Mouse (Mus musculus): ENCODE measurements around the gene Phldb3. TPM values are rescaled to one million over a fixed set of nuclear protein-coding genes. Genes with fewer than 3 reads are reported as not detected.

The Phldb3 gene
- polyA plus RNA-seq (2012; rRNA removed): 2.8 and 3.1 TPM in 2 replicates

DNA sequence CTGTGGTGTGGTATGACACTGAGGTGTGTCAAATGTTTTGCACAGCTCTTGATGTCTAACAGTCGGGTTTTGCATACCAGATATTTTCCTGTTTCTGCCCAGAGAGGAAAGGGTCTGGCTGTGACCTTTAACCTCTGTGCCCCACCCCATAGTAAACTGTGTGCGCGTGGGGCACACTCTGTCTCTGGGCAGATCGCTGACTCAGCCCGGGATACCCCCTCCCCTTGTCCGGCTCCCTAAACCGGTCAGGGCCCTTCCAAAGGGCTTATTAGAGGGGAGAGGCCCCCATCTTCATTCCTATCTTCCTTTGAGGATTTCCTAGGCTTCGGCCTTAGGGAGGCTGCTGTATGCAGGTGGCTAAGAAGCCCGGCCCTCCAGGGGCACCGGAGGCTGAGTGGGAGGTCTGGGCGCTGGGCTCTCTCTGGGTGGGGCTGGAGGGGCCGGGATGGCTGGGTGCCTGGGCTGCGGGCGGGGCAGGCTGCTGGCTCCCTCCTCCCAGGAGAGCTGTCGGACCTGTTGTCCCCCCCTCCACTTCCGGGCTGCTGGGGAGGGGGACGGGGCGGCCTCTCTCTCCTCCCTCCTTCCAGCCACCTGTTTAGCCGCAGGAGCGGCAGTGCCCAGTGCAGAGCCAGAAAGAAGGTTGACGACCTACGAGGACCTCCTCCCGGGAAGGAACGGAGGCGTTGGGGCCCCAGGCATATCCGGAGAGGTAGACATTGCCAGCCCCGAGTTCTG is at the start of gene Phldb3:
TSS of gene Phldb3 (plus strand) at position 620 of the 735 bp plus-strand sequence.
- H3K27me3 ChIP-seq (replicated peaks; ENCODE audit: control insufficient read depth, insufficient read depth, low read length): no peaks in the 10 kb centered on the region
- peak within 1 kb of the TSS; percentile 96 for H3K4me3 ChIP-seq (ENCODE audit: insufficient read depth, low read depth, low read length)
- peak within 1 kb of the TSS; percentile 53; the same call in 1 of the 2 replicates for H3K27ac ChIP-seq (ENCODE audit: insufficient read depth, low read depth, low read length)
- TF ChIP-seq CTCF (conservative IDR thresholded peaks at IDR 0.05; ENCODE audit: insufficient read depth, insufficient read length, low read depth, low read length) (no peak), POLR2A (IDR thresholded peaks at IDR 0.05; ENCODE audit: low read depth, low read length) (no peak)
- 6% methylated on average over 27 of the region's 27 CpGs for WGBS
- peaks cover 4% of the 10 kb centered on the region; the same call in 1 of the 2 replicates for H3K4me1 ChIP-seq (ENCODE audit: control insufficient read depth, insufficient read depth, low read length)
- DNase-seq: peak; percentile 67
- no peaks in the 10 kb centered on the region for H3K36me3 ChIP-seq (ENCODE audit: control insufficient read depth, insufficient read depth, low read length)

DNA sequence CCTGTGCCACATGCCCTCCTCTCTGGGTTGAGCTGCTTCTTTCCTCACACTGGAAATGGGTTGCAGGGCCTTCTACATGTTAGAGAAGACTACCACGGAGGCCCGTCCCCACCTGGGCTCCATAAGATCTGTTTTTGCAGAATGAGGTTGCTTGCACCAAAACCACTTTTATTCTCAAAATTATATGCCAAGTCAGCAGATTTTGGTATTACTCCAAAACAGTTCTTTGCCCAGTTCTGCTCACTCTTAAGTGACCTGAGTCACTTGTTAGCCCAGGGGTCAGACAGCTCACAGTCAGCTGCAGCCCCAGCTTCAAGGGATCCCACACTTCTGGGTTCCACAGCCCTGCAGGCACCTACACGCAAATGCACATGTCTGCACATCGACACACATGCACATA is 49.1 kb upstream of the Phldb3 start:
- WGBS: 76% methylated on average over 4 of the region's 4 CpGs
- Histone ChIP-seq H3K4me1 (ENCODE audit: control insufficient read depth, insufficient read depth, low read length) (no peaks in the 10 kb centered on the region), H3K36me3 (ENCODE audit: control insufficient read depth, insufficient read depth, low read length) (no peaks in the 10 kb centered on the region), H3K4me3 (ENCODE audit: insufficient read depth, low read depth, low read length) (no peak overlapping the region), H3K27me3 (replicated peaks; ENCODE audit: control insufficient read depth, insufficient read depth, low read length) (no peaks in the 10 kb centered on the region), H3K27ac (ENCODE audit: insufficient read depth, low read depth, low read length) (no peak overlapping the region)
- DNase-seq: no peak
- TF ChIP-seq CTCF (conservative IDR thresholded peaks at IDR 0.05; ENCODE audit: insufficient read depth, insufficient read length, low read depth, low read length) (no peak), POLR2A (IDR thresholded peaks at IDR 0.05; ENCODE audit: low read depth, low read length) (no peak)

DNA sequence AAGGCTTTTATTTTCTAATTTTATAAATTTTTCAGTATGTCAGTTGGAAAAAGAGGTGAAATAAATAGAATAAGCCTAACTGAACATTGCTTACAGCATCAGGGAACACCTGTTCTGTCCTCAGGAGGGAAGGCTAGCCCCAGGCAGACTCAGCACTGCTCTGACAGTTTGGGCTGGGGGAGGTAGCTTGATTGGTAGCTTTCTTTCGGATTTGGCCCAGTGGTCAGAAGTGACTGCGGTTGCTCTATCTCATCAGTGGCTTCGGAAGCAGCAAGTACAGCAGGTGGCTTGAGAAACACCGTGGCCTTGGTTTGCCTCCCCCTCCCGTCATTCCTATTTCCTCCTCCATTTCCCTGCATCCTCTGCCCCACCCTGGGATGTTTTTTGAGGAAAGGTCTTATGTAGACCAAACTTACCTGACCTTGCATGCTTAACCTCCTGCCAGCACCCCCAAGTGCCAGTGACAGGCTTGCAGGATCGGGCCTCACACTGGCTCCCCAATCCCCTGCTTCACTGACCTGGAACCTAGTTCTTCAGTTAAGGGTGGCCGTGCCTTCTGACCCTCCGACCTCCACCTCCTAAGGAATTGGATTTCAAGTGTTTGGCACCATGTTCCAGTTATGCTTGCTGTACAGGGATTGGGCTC is 47.2 kb upstream of the Phldb3 start:
- 68% methylated on average over 8 of the region's 8 CpGs for WGBS
- Histone ChIP-seq H3K4me3 (ENCODE audit: insufficient read depth, low read depth, low read length) (no peak overlapping the region), H3K36me3 (ENCODE audit: control insufficient read depth, insufficient read depth, low read length) (no peaks in the 10 kb centered on the region), H3K4me1 (ENCODE audit: control insufficient read depth, insufficient read depth, low read length) (no peaks in the 10 kb centered on the region), H3K27ac (ENCODE audit: insufficient read depth, low read depth, low read length) (no peak overlapping the region), H3K27me3 (replicated peaks; ENCODE audit: control insufficient read depth, insufficient read depth, low read length) (no peaks in the 10 kb centered on the region)
- TF ChIP-seq CTCF (conservative IDR thresholded peaks at IDR 0.05; ENCODE audit: insufficient read depth, insufficient read length, low read depth, low read length) (no peak), POLR2A (IDR thresholded peaks at IDR 0.05; ENCODE audit: low read depth, low read length) (no peak)
- no peak for DNase-seq

DNA sequence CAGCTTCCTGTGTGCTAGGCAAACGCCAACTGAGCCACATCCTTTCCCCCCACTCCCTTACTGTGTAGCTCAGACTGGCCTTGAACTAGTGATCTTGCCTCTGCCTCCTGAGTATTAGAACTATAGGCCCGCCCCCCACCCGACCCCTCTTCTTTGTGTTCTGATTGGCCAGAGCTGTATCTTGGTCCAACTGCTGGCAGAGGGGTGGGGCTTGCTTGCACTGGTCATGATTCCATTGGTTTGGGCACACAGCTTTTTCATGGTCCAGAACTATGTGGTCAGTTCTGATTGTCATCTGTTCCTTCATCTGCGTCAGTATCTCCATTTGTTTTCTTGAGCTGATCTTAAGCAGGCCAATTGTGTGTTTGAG is 46.7 kb upstream of the Phldb3 start:
- no peak for TF ChIP-seq POLR2A (IDR thresholded peaks at IDR 0.05; ENCODE audit: low read depth, low read length)
- WGBS: 74% methylated on average over 4 of the region's 4 CpGs
- no peaks in the 10 kb centered on the region for H3K27me3 ChIP-seq (replicated peaks; ENCODE audit: control insufficient read depth, insufficient read depth, low read length)
- no peak for DNase-seq
- no peaks in the 10 kb centered on the region for H3K36me3 ChIP-seq (ENCODE audit: control insufficient read depth, insufficient read depth, low read length)
- no peaks in the 10 kb centered on the region for H3K4me1 ChIP-seq (ENCODE audit: control insufficient read depth, insufficient read depth, low read length)
- H3K27ac ChIP-seq (ENCODE audit: insufficient read depth, low read depth, low read length): no peak overlapping the region
- H3K4me3 ChIP-seq (ENCODE audit: insufficient read depth, low read depth, low read length): no peak overlapping the region

DNA sequence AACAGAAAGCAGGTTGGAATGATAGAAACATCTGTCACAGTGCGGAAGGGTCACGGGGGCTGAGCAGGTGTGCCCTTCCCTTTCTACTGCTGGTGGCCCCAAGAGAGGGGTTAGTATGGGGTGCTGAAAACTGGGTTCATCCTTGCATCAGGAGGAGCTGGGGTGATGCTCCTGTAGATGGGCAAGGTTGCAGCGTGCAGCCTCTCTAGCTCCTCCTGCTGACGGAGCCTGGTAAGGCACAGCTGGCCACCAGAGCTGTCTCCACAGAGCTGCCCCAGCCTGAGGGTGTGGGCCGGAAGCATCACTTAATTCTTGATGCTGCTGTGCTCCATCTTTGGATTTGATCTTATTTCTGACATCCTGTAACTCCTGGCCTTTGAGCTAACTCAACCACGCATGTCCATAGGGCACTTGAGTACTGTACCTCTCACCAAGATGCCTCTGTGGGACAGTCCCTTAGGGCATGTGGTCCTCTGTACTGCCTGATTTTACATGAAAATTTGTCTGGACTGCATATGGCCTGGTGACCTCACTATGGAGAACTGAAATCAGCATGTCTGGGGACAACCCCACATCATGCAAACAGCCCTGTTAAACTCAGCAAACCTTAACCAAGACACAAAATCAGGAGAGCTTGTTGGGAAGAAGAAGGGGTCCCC is 45.8 kb upstream of the Phldb3 start:
- 57% methylated on average over 6 of the region's 6 CpGs for WGBS
- no peaks in the 10 kb centered on the region for H3K4me1 ChIP-seq (ENCODE audit: control insufficient read depth, insufficient read depth, low read length)
- DNase-seq: peak; percentile 75
- H3K27me3 ChIP-seq (replicated peaks; ENCODE audit: control insufficient read depth, insufficient read depth, low read length): no peaks in the 10 kb centered on the region
- H3K27ac ChIP-seq (ENCODE audit: insufficient read depth, low read depth, low read length): no peak overlapping the region
- TF ChIP-seq POLR2A (IDR thresholded peaks at IDR 0.05; ENCODE audit: low read depth, low read length) (no peak), CTCF (conservative IDR thresholded peaks at IDR 0.05; ENCODE audit: insufficient read depth, insufficient read length, low read depth, low read length) (peak; percentile 94)
- H3K4me3 ChIP-seq (ENCODE audit: insufficient read depth, low read depth, low read length): no peak overlapping the region
- no peaks in the 10 kb centered on the region for H3K36me3 ChIP-seq (ENCODE audit: control insufficient read depth, insufficient read depth, low read length)

DNA sequence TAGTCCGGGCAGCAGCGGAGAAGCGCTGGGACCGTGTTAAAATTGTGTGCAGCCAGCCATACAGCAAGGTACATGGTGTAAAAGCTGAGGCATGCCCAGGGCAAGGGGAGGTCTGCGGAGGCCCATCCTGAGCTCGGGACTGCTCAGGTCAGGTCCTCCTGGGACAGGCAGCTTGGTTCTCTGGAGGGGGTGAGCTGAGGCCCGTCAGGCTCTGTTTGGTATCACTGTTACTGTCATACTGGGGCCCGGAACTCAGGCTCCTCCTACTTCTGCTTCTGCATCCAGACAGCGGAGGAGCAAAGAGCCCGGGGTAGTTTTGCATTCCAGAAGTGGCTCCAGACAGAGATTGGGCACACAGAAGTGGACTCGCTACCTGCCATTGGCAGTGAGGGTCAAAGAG is 44.9 kb upstream of the Phldb3 start:
- TF ChIP-seq CTCF (conservative IDR thresholded peaks at IDR 0.05; ENCODE audit: insufficient read depth, insufficient read length, low read depth, low read length) (no peak), POLR2A (IDR thresholded peaks at IDR 0.05; ENCODE audit: low read depth, low read length) (no peak)
- 59% methylated on average over 11 of the region's 11 CpGs for WGBS
- no peaks in the 10 kb centered on the region for H3K4me1 ChIP-seq (ENCODE audit: control insufficient read depth, insufficient read depth, low read length)
- H3K36me3 ChIP-seq (ENCODE audit: control insufficient read depth, insufficient read depth, low read length): no peaks in the 10 kb centered on the region
- H3K4me3 ChIP-seq (ENCODE audit: insufficient read depth, low read depth, low read length): no peak overlapping the region
- DNase-seq: peak; percentile 44
- no peak overlapping the region for H3K27ac ChIP-seq (ENCODE audit: insufficient read depth, low read depth, low read length)
- H3K27me3 ChIP-seq (replicated peaks; ENCODE audit: control insufficient read depth, insufficient read depth, low read length): no peaks in the 10 kb centered on the region

DNA sequence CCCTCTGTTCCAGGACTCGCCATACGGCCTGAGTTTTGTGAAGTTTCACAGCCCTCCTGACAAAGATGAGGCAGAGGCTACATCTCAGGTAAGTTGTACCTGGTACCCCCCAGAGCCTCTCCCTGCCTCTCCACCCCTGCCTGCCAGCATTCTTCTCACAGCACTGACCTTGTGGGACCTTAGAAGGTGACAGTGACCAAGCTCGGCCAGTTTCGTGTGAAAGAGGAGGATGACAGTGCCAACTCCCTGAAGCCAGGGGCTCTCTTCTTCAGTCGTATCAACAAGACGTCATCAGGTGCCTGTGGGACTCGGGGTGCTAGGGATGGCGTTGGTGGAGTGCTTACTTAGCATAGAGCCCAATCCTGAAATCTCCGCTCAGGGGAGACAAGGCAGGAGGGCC is 44.4 kb upstream of the Phldb3 start:
- Histone ChIP-seq H3K4me1 (ENCODE audit: control insufficient read depth, insufficient read depth, low read length) (no peaks in the 10 kb centered on the region), H3K4me3 (ENCODE audit: insufficient read depth, low read depth, low read length) (no peak overlapping the region), H3K36me3 (ENCODE audit: control insufficient read depth, insufficient read depth, low read length) (no peaks in the 10 kb centered on the region), H3K27ac (ENCODE audit: insufficient read depth, low read depth, low read length) (no peak overlapping the region), H3K27me3 (replicated peaks; ENCODE audit: control insufficient read depth, insufficient read depth, low read length) (no peaks in the 10 kb centered on the region)
- no peak for TF ChIP-seq POLR2A (IDR thresholded peaks at IDR 0.05; ENCODE audit: low read depth, low read length)
- TF ChIP-seq CTCF (conservative IDR thresholded peaks at IDR 0.05; ENCODE audit: insufficient read depth, insufficient read length, low read depth, low read length): no peak
- 91% methylated on average over 9 of the region's 9 CpGs for whole genome bisulfite sequencing
- no peak for DNase-seq
